Mouse (Mus musculus): ENCODE measurements at regions not wholly inside any gene's neighbourhood (a gene's known extent, or its start where the extent isn't known, plus 50 kb on each side); places are given as distances from the start of the nearest gene placed in this dataset.

- Histone ChIP-seq H3K4me1 (no peaks in the 10 kb centered on the region), H3K27me3 (ENCODE audit: low read depth, poor library complexity, severe bottlenecking) (no peaks in the 10 kb centered on the region), H3K27ac (no peak overlapping the region), H3K36me3 (no peaks in the 10 kb centered on the region), H3K4me3 (no peak overlapping the region), H3K9me3 (replicated peaks) (no peaks in the 10 kb centered on the region)
- WGBS, result 93% methylated on average over 2 of the region's 2 CpGs
- DNase-seq (ENCODE audit: low spot score), result no peak
Measured at GRCm38 (mm10) chr12:78095916-78096315, 98.1 kb upstream of the Gm6657 start.

- H3K27me3 ChIP-seq (ENCODE audit: low read depth, poor library complexity, severe bottlenecking), result no peaks in the 10 kb centered on the region
- H3K36me3 ChIP-seq, result no peaks in the 10 kb centered on the region
- DNase-seq (ENCODE audit: low spot score), result no peak
- H3K9me3 ChIP-seq (replicated peaks), result no peaks in the 10 kb centered on the region
- no peaks in the 10 kb centered on the region for H3K4me1 ChIP-seq
- H3K4me3 ChIP-seq, result no peak overlapping the region
- no peak overlapping the region for H3K27ac ChIP-seq
- WGBS, result 69% methylated on average over 1 of the region's 1 CpGs
Measured at GRCm38 (mm10) chr12:78097119-78097518, 96.9 kb upstream of the Gm6657 start.

GRCm38 (mm10) chr12:78097692-78098091, 96.3 kb upstream of the Gm6657 start:
- no peak for DNase-seq (ENCODE audit: low spot score)
- H3K27ac ChIP-seq, result no peak overlapping the region
- 72% methylated on average over 2 of the region's 2 CpGs for WGBS
- H3K4me1 ChIP-seq, result no peaks in the 10 kb centered on the region
- no peaks in the 10 kb centered on the region for H3K36me3 ChIP-seq
- H3K27me3 ChIP-seq (ENCODE audit: low read depth, poor library complexity, severe bottlenecking), result no peaks in the 10 kb centered on the region
- H3K4me3 ChIP-seq, result no peak overlapping the region
- H3K9me3 ChIP-seq (replicated peaks), result no peaks in the 10 kb centered on the region

GRCm38 (mm10) chr12:78098765-78099194, 95.3 kb upstream of the Gm6657 start:
- Histone ChIP-seq H3K4me1 (no peaks in the 10 kb centered on the region), H3K27ac (no peak overlapping the region), H3K4me3 (no peak overlapping the region), H3K36me3 (no peaks in the 10 kb centered on the region), H3K9me3 (replicated peaks) (no peaks in the 10 kb centered on the region), H3K27me3 (ENCODE audit: low read depth, poor library complexity, severe bottlenecking) (no peaks in the 10 kb centered on the region)
- 83% methylated on average over 9 of the region's 9 CpGs for WGBS
- DNase-seq (ENCODE audit: low spot score), result no peak

- Histone ChIP-seq H3K27me3 (ENCODE audit: low read depth, poor library complexity, severe bottlenecking) (no peaks in the 10 kb centered on the region), H3K4me3 (no peak overlapping the region), H3K36me3 (no peaks in the 10 kb centered on the region), H3K4me1 (no peaks in the 10 kb centered on the region), H3K27ac (no peak overlapping the region), H3K9me3 (replicated peaks) (no peaks in the 10 kb centered on the region)
- 82% methylated on average over 4 of the region's 4 CpGs for WGBS
- DNase-seq (ENCODE audit: low spot score), result no peak
Measured at GRCm38 (mm10) chr12:78099761-78100160, 94.3 kb upstream of the Gm6657 start.

- Histone ChIP-seq H3K4me3 (no peak overlapping the region), H3K9me3 (replicated peaks) (no peaks in the 10 kb centered on the region), H3K36me3 (no peaks in the 10 kb centered on the region), H3K27ac (no peak overlapping the region), H3K27me3 (ENCODE audit: low read depth, poor library complexity, severe bottlenecking) (no peaks in the 10 kb centered on the region), H3K4me1 (no peaks in the 10 kb centered on the region)
- DNase-seq (ENCODE audit: low spot score), result no peak
- 99% methylated on average over 3 of the region's 3 CpGs for WGBS
Measured at GRCm38 (mm10) chr12:78100756-78101155, 93.3 kb upstream of the Gm6657 start.

- Histone ChIP-seq H3K4me3 (no peak overlapping the region), H3K27me3 (ENCODE audit: low read depth, poor library complexity, severe bottlenecking) (no peaks in the 10 kb centered on the region), H3K27ac (no peak overlapping the region), H3K4me1 (no peaks in the 10 kb centered on the region), H3K36me3 (no peaks in the 10 kb centered on the region), H3K9me3 (replicated peaks) (no peaks in the 10 kb centered on the region)
- DNase-seq (ENCODE audit: low spot score), result no peak
- 53% methylated on average over 1 of the region's 1 CpGs for WGBS
Measured at GRCm38 (mm10) chr12:78109931-78110330, 84.1 kb upstream of the Gm6657 start.

GRCm38 (mm10) chr12:78118131-78118530, 75.9 kb upstream of the Gm6657 start:
- Histone ChIP-seq H3K9me3 (replicated peaks) (no peaks in the 10 kb centered on the region), H3K27ac (no peak overlapping the region), H3K4me1 (no peaks in the 10 kb centered on the region), H3K27me3 (ENCODE audit: low read depth, poor library complexity, severe bottlenecking) (no peaks in the 10 kb centered on the region), H3K36me3 (no peaks in the 10 kb centered on the region), H3K4me3 (no peak overlapping the region)
- WGBS, result 79% methylated on average over 1 of the region's 1 CpGs
- no peak for DNase-seq (ENCODE audit: low spot score)

GRCm38 (mm10) chr12:78119246-78119645, 74.8 kb upstream of the Gm6657 start:
- DNase-seq (ENCODE audit: low spot score), result no peak
- WGBS, result 80% methylated on average over 2 of the region's 2 CpGs
- no peaks in the 10 kb centered on the region for H3K27me3 ChIP-seq (ENCODE audit: low read depth, poor library complexity, severe bottlenecking)
- no peaks in the 10 kb centered on the region for H3K36me3 ChIP-seq
- H3K4me3 ChIP-seq, result no peak overlapping the region
- no peaks in the 10 kb centered on the region for H3K4me1 ChIP-seq
- no peak overlapping the region for H3K27ac ChIP-seq
- H3K9me3 ChIP-seq (replicated peaks), result no peaks in the 10 kb centered on the region

- no peak overlapping the region for H3K4me3 ChIP-seq
- no peaks in the 10 kb centered on the region for H3K27me3 ChIP-seq (ENCODE audit: low read depth, poor library complexity, severe bottlenecking)
- no peaks in the 10 kb centered on the region for H3K9me3 ChIP-seq (replicated peaks)
- H3K4me1 ChIP-seq, result no peaks in the 10 kb centered on the region
- no peak overlapping the region for H3K27ac ChIP-seq
- no peak for DNase-seq (ENCODE audit: low spot score)
- no peaks in the 10 kb centered on the region for H3K36me3 ChIP-seq
- WGBS, result 70% methylated on average over 5 of the region's 5 CpGs
Measured at GRCm38 (mm10) chr12:78119855-78120254, 74.2 kb upstream of the Gm6657 start.

GRCm38 (mm10) chr12:78129130-78129845, 64.8 kb upstream of the Gm6657 start:
- no peak overlapping the region for H3K27ac ChIP-seq
- H3K36me3 ChIP-seq, result no peaks in the 10 kb centered on the region
- DNase-seq (ENCODE audit: low spot score), result no peak
- H3K9me3 ChIP-seq (replicated peaks), result no peaks in the 10 kb centered on the region
- H3K4me1 ChIP-seq, result 0 out of 2 replicates have a peak, but pooled peaks cover under 1% of the 10 kb centered on the region
- 83% methylated on average over 5 of the region's 5 CpGs for WGBS
- no peaks in the 10 kb centered on the region for H3K27me3 ChIP-seq (ENCODE audit: low read depth, poor library complexity, severe bottlenecking)
- no peak overlapping the region for H3K4me3 ChIP-seq

GRCm38 (mm10) chr12:78132016-78132797, 61.8 kb upstream of the Gm6657 start:
- 81% methylated on average over 8 of the region's 8 CpGs for WGBS
- no peaks in the 10 kb centered on the region for H3K9me3 ChIP-seq (replicated peaks)

GRCm38 (mm10) chr12:78133341-78133740, 60.7 kb upstream of the Gm6657 start:
- no peak overlapping the region for H3K4me3 ChIP-seq
- DNase-seq (ENCODE audit: low spot score), result no peak
- H3K27me3 ChIP-seq (ENCODE audit: low read depth, poor library complexity, severe bottlenecking), result no peaks in the 10 kb centered on the region
- H3K27ac ChIP-seq, result no peak overlapping the region
- H3K9me3 ChIP-seq (replicated peaks), result no peaks in the 10 kb centered on the region
- 73% methylated on average over 9 of the region's 9 CpGs for WGBS
- 0 out of 2 replicates have a peak, but pooled peaks cover 2% of the 10 kb centered on the region for H3K4me1 ChIP-seq
- H3K36me3 ChIP-seq, result no peaks in the 10 kb centered on the region

More at GRCm38 (mm10) chr12:78132016-78132797, 61.8 kb upstream of the Gm6657 start:
- no peak for DNase-seq (ENCODE audit: low spot score)
- Histone ChIP-seq H3K27me3 (ENCODE audit: low read depth, poor library complexity, severe bottlenecking) (no peaks in the 10 kb centered on the region), H3K27ac (no peak overlapping the region), H3K36me3 (no peaks in the 10 kb centered on the region), H3K4me3 (no peak overlapping the region), H3K4me1 (0 out of 2 replicates have a peak, but pooled peaks cover 2% of the 10 kb centered on the region)

Data from limb, embryonic 10.5 days (tissue).